Mouse (Mus musculus) heart, adult 2 months (tissue): Measurements from ENCODE around the gene Tmsb4x.

Source experiments
- CTCF ChIP-seq: fragments of 200-600 bp; IDR thresholded peaks from 2 replicates; pipeline ENCODE4 v1.8.1; 2022; ENCODE audit warnings: antibody characterized with exemption, mild to moderate bottlenecking, moderate library complexity
- EP300 ChIP-seq: fragments of 200-500 bp; IDR thresholded peaks from 2 replicates; pipeline ENCODE4 v1.6.1; 2011; ENCODE audit warnings: low read depth, low read length, control low read depth; ENCODE audit not compliant: insufficient read depth
- POLR2A ChIP-seq: fragments of 200-500 bp; IDR thresholded peaks from 2 replicates; pipeline ENCODE4 v1.6.1; 2011; ENCODE audit warnings: mild to moderate bottlenecking, low read depth, low read length, control low read depth; ENCODE audit not compliant: insufficient read depth

DNA sequence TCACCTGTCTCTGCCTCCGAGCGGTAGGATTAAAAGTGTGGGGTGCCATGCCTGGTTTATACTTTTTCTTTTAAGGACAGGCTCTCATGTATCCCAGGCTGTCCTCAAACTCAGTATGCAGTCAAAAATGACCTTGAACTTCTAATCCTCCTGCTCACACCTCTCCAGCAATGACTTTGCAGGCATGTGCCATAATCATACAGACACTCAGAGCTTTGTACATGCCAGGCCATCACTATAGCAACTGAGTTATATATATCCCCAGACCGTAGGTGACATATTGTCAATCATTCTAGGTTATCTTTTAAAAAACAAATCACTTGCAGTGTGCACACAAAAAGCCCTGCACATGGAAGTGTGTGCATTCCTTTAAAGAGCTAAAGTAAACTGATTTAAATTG, 29.6 kb downstream of the Tmsb4x start:
- TF ChIP-seq CTCF (no peak), EP300 (no peak), POLR2A (no peak)
